Mouse (Mus musculus) heart, embryonic 15.5 days (tissue): ENCODE measurements around the gene Wdr49. TPM values are rescaled to one million over a fixed set of nuclear protein-coding genes. Genes with fewer than 3 reads are reported as not detected.

Source experiments
- ATAC-seq: fragments of 200-750 bp; cut with Nextera tagmentation; replicated peaks from 2 replicates; pipeline ENCODE4 v1.8.0; 2017; ENCODE audit warnings: low read depth, moderate TSS enrichment; ENCODE audit not compliant: insufficient number of reproducible peaks, insufficient read depth, low FRiP score
- H3K27ac ChIP-seq: fragments of 300-500 bp; sonication (generic); 2 replicates; pipeline ENCODE4 v1.5.1; 2015; ENCODE audit warnings: mild to moderate bottlenecking, inconsistent platforms
- H3K27me3 ChIP-seq: fragments of 300-500 bp; sonication (generic); 2 replicates; pipeline ENCODE4 v1.6.1; 2015; ENCODE audit warnings: inconsistent platforms
- H3K36me3 ChIP-seq: fragments of 300-500 bp; sonication (generic); 2 replicates; pipeline ENCODE4 v1.6.1; 2015; ENCODE audit warnings: mild to moderate bottlenecking, inconsistent platforms
- H3K4me1 ChIP-seq: fragments of 300-500 bp; sonication (generic); replicated peaks from 2 replicates; pipeline ENCODE4 v1.6.1; 2015; ENCODE audit warnings: inconsistent platforms
- H3K4me2 ChIP-seq: fragments of 300-500 bp; sonication (generic); 2 replicates; pipeline ENCODE4 v1.6.1; 2015; ENCODE audit warnings: inconsistent platforms, mild to moderate bottlenecking, moderate library complexity
- H3K4me3 ChIP-seq: fragments of 300-500 bp; sonication (generic); 2 replicates; pipeline ENCODE4 v1.5.1; 2015; ENCODE audit warnings: mild to moderate bottlenecking, inconsistent platforms
- H3K9ac ChIP-seq: fragments of 300-500 bp; sonication (generic); 2 replicates; pipeline ENCODE4 v1.6.1; 2015; ENCODE audit warnings: mild to moderate bottlenecking, inconsistent platforms
- H3K9me3 ChIP-seq: fragments of 300-500 bp; sonication (generic); replicated peaks from 2 replicates; pipeline ENCODE4 v1.6.1; 2016; ENCODE audit warnings: inconsistent platforms
- WGBS: fragments of 180-500 bp; shearing (Covaris S2); methylation state at CpG from one replicate; pipeline ENCODE4 v1.1.7; 2015; ENCODE audit warnings: mixed read lengths; 5-methylcytosine and 5-hydroxymethylcytosine counted together
- polyA plus RNA-seq: library from polyadenylated mRNA; unstranded; fragments of >200 nt; fragmentation: Nextera tagmentation; extraction: Ambion mirVana; gene quantifications from 2 replicates; pipeline ENCODE4 v1.2.1, GENCODE M21; 2015

Gene Wdr49
- polyA plus RNA-seq, 1 experiment from 2014 or later = not detected

GRCm38 (mm10) chr3:75395918-75396317, 86.0 kb downstream of the Wdr49 start:
- no peak overlapping the region for H3K9ac ChIP-seq
- no peaks in the 10 kb centered on the region for H3K9me3 ChIP-seq
- H3K27me3 ChIP-seq = no peaks in the 10 kb centered on the region
- WGBS = 84% methylated on average over 4 of the region's 4 CpGs
- no peak overlapping the region for H3K4me3 ChIP-seq
- peaks cover 5% of the 10 kb centered on the region for H3K4me1 ChIP-seq
- H3K27ac ChIP-seq = no peak overlapping the region
- no peak for ATAC-seq
- no peak overlapping the region for H3K4me2 ChIP-seq
- no peaks in the 10 kb centered on the region for H3K36me3 ChIP-seq

GRCm38 (mm10) chr3:75395121-75395895, 86.6 kb downstream of the Wdr49 start:
- 58% methylated on average over 7 of the region's 7 CpGs for WGBS
- H3K9ac ChIP-seq = no peak overlapping the region

GRCm38 (mm10) chr3:75394487-75394886, 87.5 kb downstream of the Wdr49 start:
- Histone ChIP-seq H3K27me3 (no peaks in the 10 kb centered on the region), H3K36me3 (no peaks in the 10 kb centered on the region), H3K9ac (no peak overlapping the region), H3K4me3 (no peak overlapping the region), H3K4me1 (peaks cover 5% of the 10 kb centered on the region), H3K27ac (no peak overlapping the region), H3K4me2 (peak overlapping the region; percentile 26; the same call in 1 of the 2 replicates), H3K9me3 (no peaks in the 10 kb centered on the region)
- peak; percentile 60 for ATAC-seq
- 27% methylated on average over 3 of the region's 3 CpGs for WGBS

More at GRCm38 (mm10) chr3:75395121-75395895, 86.6 kb downstream of the Wdr49 start:
- peak overlapping the region; percentile 25; the same call in 1 of the 2 replicates for H3K27ac ChIP-seq
- no peaks in the 10 kb centered on the region for H3K9me3 ChIP-seq
- H3K36me3 ChIP-seq = no peaks in the 10 kb centered on the region
- peaks cover 5% of the 10 kb centered on the region for H3K4me1 ChIP-seq
- H3K4me2 ChIP-seq = peak overlapping the region; percentile 26
- no peaks in the 10 kb centered on the region for H3K27me3 ChIP-seq
- H3K4me3 ChIP-seq = no peak overlapping the region
- no peak for ATAC-seq

GRCm38 (mm10) chr3:75381776-75382175, 100.2 kb downstream of the Wdr49 start:
- no peaks in the 10 kb centered on the region for H3K4me1 ChIP-seq
- H3K27me3 ChIP-seq = no peaks in the 10 kb centered on the region
- no peak overlapping the region for H3K9ac ChIP-seq
- H3K9me3 ChIP-seq = no peaks in the 10 kb centered on the region
- no peak overlapping the region for H3K27ac ChIP-seq
- WGBS = 60% methylated on average over 2 of the region's 2 CpGs
- H3K4me3 ChIP-seq = no peak overlapping the region
- no peaks in the 10 kb centered on the region for H3K36me3 ChIP-seq
- H3K4me2 ChIP-seq = no peak overlapping the region
- ATAC-seq = no peak

GRCm38 (mm10) chr3:75353972-75354371, 128.0 kb downstream of the Wdr49 start:
- H3K4me3 ChIP-seq = no peak overlapping the region
- no peak overlapping the region for H3K9ac ChIP-seq
- no peaks in the 10 kb centered on the region for H3K27me3 ChIP-seq
- H3K27ac ChIP-seq = no peak overlapping the region
- H3K9me3 ChIP-seq = no peaks in the 10 kb centered on the region
- no peaks in the 10 kb centered on the region for H3K36me3 ChIP-seq
- H3K4me1 ChIP-seq = no peaks in the 10 kb centered on the region
- ATAC-seq = no peak
- H3K4me2 ChIP-seq = no peak overlapping the region

GRCm38 (mm10) chr3:75337196-75337595, 144.8 kb downstream of the Wdr49 start:
- no peak overlapping the region for H3K4me2 ChIP-seq
- no peaks in the 10 kb centered on the region for H3K27me3 ChIP-seq
- H3K27ac ChIP-seq = no peak overlapping the region
- no peak for ATAC-seq
- no peak overlapping the region for H3K9ac ChIP-seq
- no peaks in the 10 kb centered on the region for H3K9me3 ChIP-seq
- no peaks in the 10 kb centered on the region for H3K4me1 ChIP-seq
- H3K36me3 ChIP-seq = no peaks in the 10 kb centered on the region
- H3K4me3 ChIP-seq = no peak overlapping the region

- no peak for ATAC-seq
- Histone ChIP-seq H3K27ac (no peak overlapping the region), H3K9me3 (no peaks in the 10 kb centered on the region), H3K4me3 (no peak overlapping the region), H3K36me3 (no peaks in the 10 kb centered on the region), H3K27me3 (no peaks in the 10 kb centered on the region), H3K9ac (no peak overlapping the region), H3K4me2 (no peak overlapping the region), H3K4me1 (no peaks in the 10 kb centered on the region)
- WGBS = 64% methylated on average over 4 of the region's 4 CpGs
Observed at GRCm38 (mm10) chr3:75320999-75321398, 161.0 kb downstream of the Wdr49 start.

GRCm38 (mm10) chr3:75308861-75309260, 173.1 kb downstream of the Wdr49 start:
- H3K36me3 ChIP-seq = no peaks in the 10 kb centered on the region
- no peaks in the 10 kb centered on the region for H3K4me1 ChIP-seq
- no peak overlapping the region for H3K9ac ChIP-seq
- H3K4me3 ChIP-seq = no peak overlapping the region
- no peak overlapping the region for H3K4me2 ChIP-seq
- no peak overlapping the region for H3K27ac ChIP-seq
- WGBS = 81% methylated on average over 4 of the region's 4 CpGs
- no peaks in the 10 kb centered on the region for H3K27me3 ChIP-seq
- H3K9me3 ChIP-seq = no peaks in the 10 kb centered on the region
- ATAC-seq = no peak

- WGBS = 44% methylated on average over 3 of the region's 3 CpGs
- H3K9me3 ChIP-seq = no peaks in the 10 kb centered on the region
Observed at GRCm38 (mm10) chr3:75308228-75308627, 173.7 kb downstream of the Wdr49 start.

GRCm38 (mm10) chr3:75305584-75305983, 176.4 kb downstream of the Wdr49 start:
- Histone ChIP-seq H3K27ac (no peak overlapping the region), H3K4me1 (no peaks in the 10 kb centered on the region), H3K36me3 (no peaks in the 10 kb centered on the region), H3K9ac (no peak overlapping the region), H3K4me2 (no peak overlapping the region), H3K27me3 (no peaks in the 10 kb centered on the region), H3K9me3 (no peaks in the 10 kb centered on the region), H3K4me3 (no peak overlapping the region)
- 90% methylated on average over 3 of the region's 3 CpGs for WGBS
- no peak for ATAC-seq

More at GRCm38 (mm10) chr3:75308228-75308627, 173.7 kb downstream of the Wdr49 start:
- Histone ChIP-seq H3K4me2 (no peak overlapping the region), H3K4me3 (no peak overlapping the region), H3K27ac (no peak overlapping the region), H3K36me3 (no peaks in the 10 kb centered on the region), H3K27me3 (no peaks in the 10 kb centered on the region), H3K4me1 (no peaks in the 10 kb centered on the region), H3K9ac (no peak overlapping the region)
- no peak for ATAC-seq

- H3K27ac ChIP-seq = no peak overlapping the region
- H3K9me3 ChIP-seq = no peaks in the 10 kb centered on the region
- 87% methylated on average over 5 of the region's 5 CpGs for WGBS
- no peak for ATAC-seq
- H3K4me3 ChIP-seq = no peak overlapping the region
- H3K27me3 ChIP-seq = no peaks in the 10 kb centered on the region
- H3K4me2 ChIP-seq = no peak overlapping the region
- H3K9ac ChIP-seq = no peak overlapping the region
- no peaks in the 10 kb centered on the region for H3K36me3 ChIP-seq
- H3K4me1 ChIP-seq = no peaks in the 10 kb centered on the region
Observed at GRCm38 (mm10) chr3:75304621-75305020, 177.3 kb downstream of the Wdr49 start.

GRCm38 (mm10) chr3:75301072-75301471, 180.9 kb downstream of the Wdr49 start:
- Histone ChIP-seq H3K4me1 (no peaks in the 10 kb centered on the region), H3K27me3 (no peaks in the 10 kb centered on the region), H3K27ac (no peak overlapping the region), H3K9me3 (no peaks in the 10 kb centered on the region), H3K4me2 (no peak overlapping the region), H3K36me3 (no peaks in the 10 kb centered on the region), H3K9ac (no peak overlapping the region), H3K4me3 (no peak overlapping the region)
- WGBS = 92% methylated on average over 2 of the region's 2 CpGs
- no peak for ATAC-seq
